Mouse (Mus musculus): Measurements from ENCODE around the gene Clcn2. TPM values are rescaled to one million over a fixed set of nuclear protein-coding genes. Genes with fewer than 3 reads are reported as not detected.

The Clcn2 gene
- polyA plus RNA-seq, 2 experiments, result 5.6 to 16.7 TPM

GRCm38 (mm10) chr16:20750518-20750917 lies 33.0 kb upstream of the Clcn2 start:
- Histone ChIP-seq H3K4me3 (ENCODE audit: insufficient read depth in 1 of 2, low read depth in 2 of 2, low read length in 2 of 2) (no peak overlapping the region), H3K27me3 (ENCODE audit: control insufficient read depth, insufficient read depth, low read length) (no peaks in the 10 kb centered on the region), H3K9me3 (ENCODE audit: control insufficient read depth, low read length) (no peaks in the 10 kb centered on the region), H3K4me1 (replicated peaks; ENCODE audit: control insufficient read depth in 2 of 2, insufficient read depth in 2 of 2, low read length in 1 of 2) (no peaks in the 10 kb centered on the region), H3K4me2 (ENCODE audit: low read depth) (no peak overlapping the region), H3K36me3 (replicated peaks; ENCODE audit: control insufficient read depth, insufficient read depth, low read depth) (no peaks in the 10 kb centered on the region), H3K27ac (no peak overlapping the region), H3K9ac (replicated peaks) (no peak overlapping the region)
- no peak for TF ChIP-seq CTCF (IDR thresholded peaks at IDR 0.05; ENCODE audit: low read depth)
- TF ChIP-seq EP300 (IDR thresholded peaks at IDR 0.05; ENCODE audit: low read depth), result no peak
- 50% methylated on average over 8 of the region's 8 CpGs for WGBS (ENCODE audit: insufficient replicate concordance)
- DNase-seq (ENCODE audit: low read depth in 3 of 3, low spot score in 3 of 3) (no peak), ATAC-seq (ENCODE audit: insufficient read depth) (no peak)

- DNase-seq (ENCODE audit: low read depth in 3 of 3, low spot score in 3 of 3) (no peak), ATAC-seq (ENCODE audit: insufficient read depth) (no peak)
- H3K9me3 ChIP-seq (ENCODE audit: control insufficient read depth, low read length), result no peaks in the 10 kb centered on the region
- H3K36me3 ChIP-seq (replicated peaks; ENCODE audit: control insufficient read depth, insufficient read depth, low read depth), result no peaks in the 10 kb centered on the region
- H3K4me1 ChIP-seq (replicated peaks; ENCODE audit: control insufficient read depth in 2 of 2, insufficient read depth in 2 of 2, low read length in 1 of 2), result no peaks in the 10 kb centered on the region
- no peak overlapping the region for H3K4me3 ChIP-seq (ENCODE audit: insufficient read depth in 1 of 2, low read depth in 2 of 2, low read length in 2 of 2)
- WGBS (ENCODE audit: insufficient replicate concordance), result 67% methylated on average over 6 of the region's 6 CpGs
- H3K27me3 ChIP-seq (ENCODE audit: control insufficient read depth, insufficient read depth, low read length), result no peaks in the 10 kb centered on the region
- H3K4me2 ChIP-seq (ENCODE audit: low read depth), result no peak overlapping the region
- H3K9ac ChIP-seq (replicated peaks), result no peak overlapping the region
- H3K27ac ChIP-seq, result no peak overlapping the region
- TF ChIP-seq CTCF (IDR thresholded peaks at IDR 0.05; ENCODE audit: low read depth) (no peak), EP300 (IDR thresholded peaks at IDR 0.05; ENCODE audit: low read depth) (no peak)
Measured at GRCm38 (mm10) chr16:20746641-20747040, 29.1 kb upstream of the Clcn2 start.

- ATAC-seq (ENCODE audit: insufficient read depth) (no peak), DNase-seq (ENCODE audit: low read depth in 3 of 3, low spot score in 3 of 3) (no peak)
- H3K4me3 ChIP-seq (ENCODE audit: insufficient read depth in 1 of 2, low read depth in 2 of 2, low read length in 2 of 2), result no peak overlapping the region
- H3K4me1 ChIP-seq (replicated peaks; ENCODE audit: control insufficient read depth in 2 of 2, insufficient read depth in 2 of 2, low read length in 1 of 2), result no peaks in the 10 kb centered on the region
- WGBS (ENCODE audit: insufficient replicate concordance), result 69% methylated on average over 9 of the region's 9 CpGs
- no peaks in the 10 kb centered on the region for H3K36me3 ChIP-seq (replicated peaks; ENCODE audit: control insufficient read depth, insufficient read depth, low read depth)
- TF ChIP-seq CTCF (IDR thresholded peaks at IDR 0.05; ENCODE audit: low read depth), result no peak
- no peak for TF ChIP-seq EP300 (IDR thresholded peaks at IDR 0.05; ENCODE audit: low read depth)
- H3K27ac ChIP-seq, result no peak overlapping the region
- H3K9me3 ChIP-seq (ENCODE audit: control insufficient read depth, low read length), result no peaks in the 10 kb centered on the region
- no peak overlapping the region for H3K9ac ChIP-seq (replicated peaks)
- H3K4me2 ChIP-seq (ENCODE audit: low read depth), result no peak overlapping the region
- H3K27me3 ChIP-seq (ENCODE audit: control insufficient read depth, insufficient read depth, low read length), result peaks cover 17% of the 10 kb centered on the region
Measured at GRCm38 (mm10) chr16:20739845-20740244, 22.3 kb upstream of the Clcn2 start.

- DNase-seq (ENCODE audit: low read depth in 3 of 3, low spot score in 3 of 3) (no peak), ATAC-seq (ENCODE audit: insufficient read depth) (no peak)
- no peaks in the 10 kb centered on the region for H3K4me1 ChIP-seq (replicated peaks; ENCODE audit: control insufficient read depth in 2 of 2, insufficient read depth in 2 of 2, low read length in 1 of 2)
- no peaks in the 10 kb centered on the region for H3K9me3 ChIP-seq (ENCODE audit: control insufficient read depth, low read length)
- H3K9ac ChIP-seq (replicated peaks), result no peak overlapping the region
- H3K27me3 ChIP-seq (ENCODE audit: control insufficient read depth, insufficient read depth, low read length), result peaks cover 47% of the 10 kb centered on the region
- no peak overlapping the region for H3K27ac ChIP-seq
- H3K4me3 ChIP-seq (ENCODE audit: insufficient read depth in 1 of 2, low read depth in 2 of 2, low read length in 2 of 2), result no peak overlapping the region
- TF ChIP-seq CTCF (IDR thresholded peaks at IDR 0.05; ENCODE audit: low read depth) (no peak), EP300 (IDR thresholded peaks at IDR 0.05; ENCODE audit: low read depth) (no peak)
- H3K36me3 ChIP-seq (replicated peaks; ENCODE audit: control insufficient read depth, insufficient read depth, low read depth), result no peaks in the 10 kb centered on the region
- 58% methylated on average over 5 of the region's 5 CpGs for WGBS (ENCODE audit: insufficient replicate concordance)
- no peak overlapping the region for H3K4me2 ChIP-seq (ENCODE audit: low read depth)
Measured at GRCm38 (mm10) chr16:20736823-20737222, 19.3 kb upstream of the Clcn2 start.

GRCm38 (mm10) chr16:20736168-20736567 lies 18.6 kb upstream of the Clcn2 start:
- Histone ChIP-seq H3K9me3 (ENCODE audit: control insufficient read depth, low read length) (no peaks in the 10 kb centered on the region), H3K9ac (replicated peaks) (no peak overlapping the region), H3K4me1 (replicated peaks; ENCODE audit: control insufficient read depth in 2 of 2, insufficient read depth in 2 of 2, low read length in 1 of 2) (no peaks in the 10 kb centered on the region), H3K4me3 (ENCODE audit: insufficient read depth in 1 of 2, low read depth in 2 of 2, low read length in 2 of 2) (no peak overlapping the region), H3K27ac (no peak overlapping the region), H3K4me2 (ENCODE audit: low read depth) (no peak overlapping the region), H3K36me3 (replicated peaks; ENCODE audit: control insufficient read depth, insufficient read depth, low read depth) (no peaks in the 10 kb centered on the region), H3K27me3 (ENCODE audit: control insufficient read depth, insufficient read depth, low read length) (peaks cover 53% of the 10 kb centered on the region)
- TF ChIP-seq CTCF (IDR thresholded peaks at IDR 0.05; ENCODE audit: low read depth) (no peak), EP300 (IDR thresholded peaks at IDR 0.05; ENCODE audit: low read depth) (no peak)
- 60% methylated on average over 7 of the region's 7 CpGs for WGBS (ENCODE audit: insufficient replicate concordance)
- no peak for DNase-seq (ENCODE audit: low read depth in 3 of 3, low spot score in 3 of 3)
- no peak for ATAC-seq (ENCODE audit: insufficient read depth)
